ENCODE assay signal across 8 mouse cellular contexts in the genomic region with DNA sequence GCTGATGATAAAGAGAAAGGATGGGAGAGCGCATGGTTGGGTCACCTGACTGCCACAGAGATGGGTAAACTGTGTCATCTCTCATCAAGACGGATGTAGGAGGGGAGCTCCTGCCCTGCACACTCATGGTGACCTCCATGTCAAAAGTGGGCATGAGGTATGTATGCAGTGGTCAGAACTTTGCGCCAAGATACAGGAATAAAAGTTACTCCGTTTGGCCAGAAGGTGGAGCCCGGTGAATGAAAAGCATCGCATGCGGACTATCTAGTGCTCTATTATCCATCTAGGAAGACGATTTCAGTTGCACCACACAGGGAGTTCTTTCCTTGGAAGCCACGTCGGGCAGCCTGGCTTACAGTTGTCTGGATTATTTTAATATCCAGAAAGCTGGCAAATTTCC. TPM values are rescaled to one million over a fixed set of nuclear protein-coding genes. Genes with fewer than 3 reads are reported as not detected.
DNase-seq lines count a peak whose midpoint lies in the region; TF ChIP-seq lines count a peak whose summit lies in the region.

No protein-coding gene starts in this region.

- H3K4me2 ChIP-seq in CH12.LX (ENCODE audit: insufficient read depth, low read depth, poor library complexity, severe bottlenecking), result no peak overlapping the region

- H3K36me3 ChIP-seq in CH12.LX (replicated peaks in 1 of 2; ENCODE audit: control insufficient read depth in 1 of 2, insufficient read depth in 1 of 2, low read length in 1 of 2), result no peaks in the 10 kb centered on the region

- intact Hi-C loops in gastrocnemius, postnatal 14 days (cut with DNase I; ENCODE audit: low total_unique reads), result loop anchor here (5.0 kb wide), 1 partner anchor 57 kb away; no protein-coding TSS in a partner anchor

- peaks cover 0 to 2% of the 10 kb centered on the region in 2 experiments; a peak in 2 of 4 replicates for H3K4me1 ChIP-seq in CH12.LX (ENCODE audit: control insufficient read depth in 1 of 2, insufficient read depth in 2 of 2)
- no peaks in the 10 kb centered on the region for H3K4me1 ChIP-seq in cerebellum, adult 2 months (ENCODE audit: control insufficient read depth, insufficient read depth, low read length)

- TF ChIP-seq RAD21 in CH12.LX (IDR thresholded peaks at IDR 0.05; ENCODE audit: low read depth, low read length), result peak; percentile 80

- TF ChIP-seq EP300 in CH12.LX (IDR thresholded peaks at IDR 0.05; ENCODE audit: low read length), result no peak

- WGBS in cerebellum, adult 2 months, result 9% methylated on average over 10 of the region's 10 CpGs

- in situ Hi-C loops in CH12.LX (cut with MboI; ENCODE audit: low pct_ligation_motif_present, low pct_unique_long_range_greater_than_20kb, low sequenced_read_pairs), result no loop called here

- peak; percentile 13 for DNase-seq in gastrocnemius, postnatal 14 days
- no peak for DNase-seq in gastrocnemius, postnatal 25 days
- DNase-seq in CH12.LX (ENCODE audit: extremely low read depth), result peak; percentile 55
- DNase-seq in cerebellum, adult 2 months, result peak; percentile 12 to 15
- peak; percentile 17 to 29 for DNase-seq in frontal cortex, postnatal 25 days (ENCODE audit: low spot score in 2 of 2)
- peak; percentile 21 for DNase-seq in layer of hippocampus, adult 9-11 months
- DNase-seq in lung, postnatal 36 days, result peak; percentile 47
- DNase-seq in right cerebral cortex, postnatal 25 days, result peak; percentile 40

- no peaks in the 10 kb centered on the region for H3K9me3 ChIP-seq in CH12.LX (replicated peaks; ENCODE audit: low read length)

- peak; percentile 20 to 86; a peak in 2 of 4 replicates for TF ChIP-seq CTCF in CH12.LX (conservative IDR thresholded peaks at IDR 0.05 in 1 of 2, IDR thresholded peaks at IDR 0.05 in 1 of 2; ENCODE audit: low read depth in 2 of 2, low read length in 2 of 2)
- peak; percentile 34; the same call in 1 of the 2 replicates for TF ChIP-seq CTCF in cerebellum, adult 2 months (IDR thresholded peaks at IDR 0.05; ENCODE audit: borderline replicate concordance, insufficient read depth, low read depth, low read length)

- no peak overlapping the region for H3K4me3 ChIP-seq in CH12.LX (replicated peaks in 1 of 3; ENCODE audit: low read depth in 2 of 3, low read length in 2 of 3, poor library complexity in 1 of 3)
- no peak overlapping the region for H3K4me3 ChIP-seq in cerebellum, adult 2 months (replicated peaks; ENCODE audit: insufficient read depth, low read depth, low read length)

- no peaks in the 10 kb centered on the region for H3K79me2 ChIP-seq in CH12.LX (replicated peaks; ENCODE audit: control insufficient read depth, extremely low read depth, insufficient read depth, poor library complexity, severe bottlenecking)

- no peak overlapping the region for H3K9ac ChIP-seq in CH12.LX (ENCODE audit: insufficient read depth, low read depth)

- no peak for TF ChIP-seq POLR2A in CH12.LX (IDR thresholded peaks at IDR 0.05; ENCODE audit: low read depth, low read length)
- no peak for TF ChIP-seq POLR2A in cerebellum, adult 2 months (IDR thresholded peaks at IDR 0.05; ENCODE audit: borderline replicate concordance, insufficient read depth, low read length)

- dilution Hi-C loops in CH12.LX (cut with MboI; ENCODE audit: extremely low pct_ligation_motif_present, extremely low pct_unique_long_range_greater_than_20kb, low sequenced_read_pairs), result no loop called here

- H3K27me3 ChIP-seq in CH12.LX (replicated peaks), result no peaks in the 10 kb centered on the region
- no peaks in the 10 kb centered on the region for H3K27me3 ChIP-seq in cerebellum, adult 2 months (ENCODE audit: control insufficient read depth, insufficient read depth, low read length)

- no peak overlapping the region for H3K27ac ChIP-seq in CH12.LX (ENCODE audit: insufficient read depth, low read depth)
- H3K27ac ChIP-seq in cerebellum, adult 2 months (ENCODE audit: insufficient read depth, low read length), result no peak overlapping the region

TF ChIP-seq in CH12.LX, 34 proteins besides CTCF, POLR2A, EP300 and RAD21:
- TF ChIP-seq NRF1 (IDR thresholded peaks at IDR 0.05; ENCODE audit: low read depth, low read length), result no peak
- TF ChIP-seq E2F4 (IDR thresholded peaks at IDR 0.05; ENCODE audit: insufficient replicate concordance, low read depth, low read length), result no peak
- TF ChIP-seq ZC3H11A (IDR thresholded peaks at IDR 0.05; ENCODE audit: low read depth, low read length), result peak; percentile 60; the same call in 1 of the 2 replicates
- no peak for TF ChIP-seq ZKSCAN1 (IDR thresholded peaks at IDR 0.05; ENCODE audit: borderline replicate concordance, low read depth, low read length)
- no peak for TF ChIP-seq ELF1 (IDR thresholded peaks at IDR 0.05; ENCODE audit: low read depth, low read length)
- no peak for TF ChIP-seq ZMIZ1 (IDR thresholded peaks at IDR 0.05; ENCODE audit: low read depth, low read length)
- TF ChIP-seq MYC (IDR thresholded peaks at IDR 0.05; ENCODE audit: low read depth, low read length), result peak; percentile 64; the same call in 1 of the 2 replicates
- no peak for TF ChIP-seq USF2 (conservative IDR thresholded peaks at IDR 0.05; ENCODE audit: low read depth, low read length)
- no peak for TF ChIP-seq TBP (conservative IDR thresholded peaks at IDR 0.05; ENCODE audit: low read depth, low read length)
- TF ChIP-seq SMC3 (IDR thresholded peaks at IDR 0.05; ENCODE audit: low read depth, low read length), result peak; percentile 95
- TF ChIP-seq SIN3A (IDR thresholded peaks at IDR 0.05; ENCODE audit: low read length), result no peak

RNA-seq across cellular contexts. Expression of gene Acpp, which starts 22.0 kb away (rescaled TPM):
- total RNA-seq in gastrocnemius, postnatal 14 days (2021), result under 1 TPM; 0.06 to 0.27 TPM
- not detected for total RNA-seq in gastrocnemius, postnatal 25 days (2021)
- 0.17 and 0.30 TPM in 2 replicates for total RNA-seq in CH12.LX (2012; rRNA removed)
- 0.19 and 0.27 TPM in 2 replicates for total RNA-seq in CH12.LX (2014; rRNA removed)
- polyA plus RNA-seq in CH12.LX (2012; ENCODE audit: insufficient read length, low read depth), result 0.56 and 0.97 TPM in 2 replicates
- polyA plus RNA-seq in cerebellum, adult 2 months (2012; rRNA removed), result 0.13 and 0.22 TPM in 2 replicates

RNA-seq across cellular contexts. Expression of gene Dnajc13, which starts 52.8 kb away (rescaled TPM):
- 10 to 100 TPM; 19.2 to 24.1 TPM for total RNA-seq in gastrocnemius, postnatal 14 days (2021)
- 10 to 100 TPM; 25.8 to 26.2 TPM for total RNA-seq in gastrocnemius, postnatal 25 days (2021)
- total RNA-seq in CH12.LX (2012; rRNA removed) (30.1 and 34.5 TPM in 2 replicates), CH12.LX (2014; rRNA removed) (27.6 and 30.4 TPM in 2 replicates)
- polyA plus RNA-seq in CH12.LX (2012; ENCODE audit: insufficient read length, low read depth), result 31.5 and 51.9 TPM in 2 replicates
- 61.5 and 65.6 TPM in 2 replicates for polyA plus RNA-seq in cerebellum, adult 2 months (2012; rRNA removed)
